Mouse (Mus musculus) liver, postnatal 0 days (tissue): Measurements from ENCODE around the gene Cdc34b. TPM values are rescaled to one million over a fixed set of nuclear protein-coding genes. Genes with fewer than 3 reads are reported as not detected.
A peak's percentile ranks its signal among the peaks of the same experiment; 100 is the strongest.

Experiments
- ATAC-seq: fragments of 200-750 bp; cut with Nextera tagmentation; 2 replicates; pipeline ENCODE4 v1.8.0; 2017; ENCODE audit warnings: mild to moderate bottlenecking, moderate library complexity
- DNase-seq: peaks from one replicate; pipeline ENCODE4 v3.0.0-alpha.2; 2016
- H3K27ac ChIP-seq: fragments of 300-500 bp; sonication (generic); 2 replicates; pipeline ENCODE4 v1.5.1; 2014; ENCODE audit warnings: antibody characterized with exemption, moderate library complexity, mild to moderate bottlenecking, low read depth
- H3K27me3 ChIP-seq: fragments of 300-500 bp; sonication (generic); 2 replicates; pipeline ENCODE4 v1.6.1; 2014; ENCODE audit warnings: low read length, control low read depth, mixed read lengths; ENCODE audit not compliant: insufficient read depth
- H3K36me3 ChIP-seq: fragments of 300-500 bp; sonication (generic); replicated peaks from 2 replicates; pipeline ENCODE4 v1.6.1; 2014; ENCODE audit warnings: mild to moderate bottlenecking, control low read depth, low read length, moderate library complexity, mixed read lengths; ENCODE audit not compliant: insufficient read depth
- H3K4me1 ChIP-seq: fragments of 300-500 bp; sonication (generic); 2 replicates; pipeline ENCODE4 v1.6.1; 2014; ENCODE audit warnings: antibody characterized with exemption, mild to moderate bottlenecking, control low read depth; ENCODE audit not compliant: insufficient read depth
- H3K4me2 ChIP-seq: fragments of 300-500 bp; sonication (generic); 2 replicates; pipeline ENCODE4 v1.6.1; 2014; ENCODE audit warnings: low read depth, mild to moderate bottlenecking, low read length, moderate library complexity, mixed read lengths
- H3K4me3 ChIP-seq: fragments of 300-500 bp; sonication (generic); 2 replicates; pipeline ENCODE4 v1.5.1; 2014; ENCODE audit warnings: low read depth, low read length
- H3K9ac ChIP-seq: fragments of 300-500 bp; sonication (generic); replicated peaks from 2 replicates; pipeline ENCODE4 v1.6.1; 2014; ENCODE audit warnings: mild to moderate bottlenecking, moderate library complexity
- H3K9me3 ChIP-seq: fragments of 300-500 bp; sonication (generic); 2 replicates; pipeline ENCODE4 v1.6.1; 2016; ENCODE audit warnings: mild to moderate bottlenecking, control low read depth, low read length, mixed read lengths
- CTCF ChIP-seq: sonication (generic); IDR thresholded peaks from 2 replicates; pipeline ENCODE4 v1.5.1; 2016; ENCODE audit warnings: antibody characterized with exemption, low read depth
- EP300 ChIP-seq: IDR thresholded peaks from 2 replicates; pipeline ENCODE4 v1.6.1; 2016; ENCODE audit warnings: antibody characterized with exemption, low read depth, mild to moderate bottlenecking
- WGBS: fragments of 180-500 bp; shearing (Covaris S2); extraction: QIAGEN DNeasy Blood & Tissue Kit; methylation state at CpG from one replicate; pipeline ENCODE4 v1.1.7; 2014; ENCODE audit not compliant: insufficient replicate concordance; 5-methylcytosine and 5-hydroxymethylcytosine counted together
- polyA plus RNA-seq: library from polyadenylated mRNA; unstranded; fragments of >200 nt; fragmentation: Nextera tagmentation; extraction: Ambion mirVana; gene quantifications from 2 replicates; pipeline ENCODE4 v1.2.1, GENCODE M21; 2015

The Cdc34b gene
- polyA plus RNA-seq, 1 experiment from 2014 or later = not detected

- H3K36me3 ChIP-seq = no peaks in the 10 kb centered on the region
- H3K4me2 ChIP-seq = 0 out of 2 replicates have a peak overlapping the region, but pooled peaks have one; percentile 1
- 63% methylated on average over 27 of the region's 27 CpGs for WGBS
- no peaks in the 10 kb centered on the region for H3K27me3 ChIP-seq
- H3K9me3 ChIP-seq = no peaks in the 10 kb centered on the region
- H3K27ac ChIP-seq = no peak overlapping the region
- H3K9ac ChIP-seq = no peak overlapping the region
- no peaks in the 10 kb centered on the region for H3K4me1 ChIP-seq
- no peak for ATAC-seq
- TF ChIP-seq EP300 (no peak), CTCF (no peak)
- DNase-seq = no peak
- no peak overlapping the region for H3K4me3 ChIP-seq
These were observed 40.0 kb upstream of the Cdc34b start for GRCm38 (mm10) chr11:94701401-94702215.

DNA sequence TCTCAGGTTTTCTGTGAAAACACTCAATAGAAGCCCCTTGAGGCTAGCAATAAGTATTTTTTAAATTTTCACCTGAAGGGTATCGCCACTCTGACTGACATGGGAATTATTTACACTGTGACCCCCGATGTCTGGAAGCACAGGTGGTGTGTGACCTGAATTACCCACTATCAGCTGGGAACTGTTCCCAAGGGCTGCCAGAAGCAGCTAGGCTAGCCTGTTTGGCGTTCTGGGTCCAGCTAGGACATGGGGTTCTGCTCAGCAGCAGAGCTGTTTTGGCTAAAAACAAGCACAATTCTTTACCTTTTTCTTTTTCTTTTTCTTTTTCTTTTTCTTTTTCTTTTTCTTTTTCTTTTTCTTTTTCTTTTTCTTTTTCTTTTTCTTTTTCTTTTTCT is 39.4 kb upstream of the Cdc34b start:
- no peaks in the 10 kb centered on the region for H3K9me3 ChIP-seq
- H3K4me1 ChIP-seq = no peaks in the 10 kb centered on the region
- no peak overlapping the region for H3K4me3 ChIP-seq
- DNase-seq (no peak), ATAC-seq (no peak)
- H3K9ac ChIP-seq = no peak overlapping the region
- H3K36me3 ChIP-seq = no peaks in the 10 kb centered on the region
- TF ChIP-seq EP300 (no peak), CTCF (no peak)
- no peaks in the 10 kb centered on the region for H3K27me3 ChIP-seq
- H3K27ac ChIP-seq = no peak overlapping the region
- 0 out of 2 replicates have a peak overlapping the region, but pooled peaks have one; percentile 1 for H3K4me2 ChIP-seq
- 48% methylated on average over 3 of the region's 3 CpGs for WGBS

- no peak overlapping the region for H3K27ac ChIP-seq
- ATAC-seq (no peak), DNase-seq (no peak)
- H3K4me1 ChIP-seq = no peaks in the 10 kb centered on the region
- no peak for TF ChIP-seq EP300
- 0 out of 2 replicates have a peak, but pooled peaks have one; percentile 16 for TF ChIP-seq CTCF
- WGBS = 38% methylated on average over 7 of the region's 7 CpGs
- H3K4me2 ChIP-seq = no peak overlapping the region
- no peak overlapping the region for H3K4me3 ChIP-seq
- no peaks in the 10 kb centered on the region for H3K36me3 ChIP-seq
- H3K9me3 ChIP-seq = no peaks in the 10 kb centered on the region
- no peaks in the 10 kb centered on the region for H3K27me3 ChIP-seq
- H3K9ac ChIP-seq = no peak overlapping the region
These were observed 37.6 kb upstream of the Cdc34b start for GRCm38 (mm10) chr11:94704020-94704419.

DNA sequence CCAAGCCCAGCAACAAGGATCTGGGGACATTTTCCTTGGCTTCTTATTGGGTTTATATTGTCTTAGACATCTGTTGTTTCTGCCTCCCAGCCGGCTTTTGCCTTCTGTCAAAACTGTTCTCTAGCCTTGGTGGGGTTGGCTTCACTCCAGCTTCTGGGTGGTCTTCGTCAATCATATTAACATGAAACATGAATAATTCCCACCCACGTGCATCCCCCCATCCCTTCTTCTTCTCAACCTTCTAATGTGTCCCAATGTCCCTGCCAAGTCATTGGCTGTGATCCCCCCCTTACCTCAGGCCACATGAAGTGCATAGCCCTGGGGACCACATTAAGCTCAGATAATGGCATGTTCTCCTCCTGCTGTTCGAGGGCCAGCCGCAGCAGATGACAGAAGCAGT is 37.1 kb upstream of the Cdc34b start, which contains the start of gene Gm11541:
Gm11541 (minus strand) TSS at position 28 of the 400 bp plus-strand sequence.
- no peak within 1 kb of the TSS for H3K27ac ChIP-seq
- no peak for ATAC-seq
- no peak within 1 kb of the TSS for H3K9ac ChIP-seq
- no peak within 1 kb of the TSS for H3K4me3 ChIP-seq
- H3K36me3 ChIP-seq = no peaks in the 10 kb centered on the region
- no peaks in the 10 kb centered on the region for H3K9me3 ChIP-seq
- no peak within 1 kb of the TSS for H3K4me2 ChIP-seq
- 62% methylated on average over 5 of the region's 5 CpGs for WGBS
- no peaks in the 10 kb centered on the region for H3K27me3 ChIP-seq
- H3K4me1 ChIP-seq = no peaks in the 10 kb centered on the region
- no peak for DNase-seq
- TF ChIP-seq CTCF = no peak
- no peak for TF ChIP-seq EP300

DNA sequence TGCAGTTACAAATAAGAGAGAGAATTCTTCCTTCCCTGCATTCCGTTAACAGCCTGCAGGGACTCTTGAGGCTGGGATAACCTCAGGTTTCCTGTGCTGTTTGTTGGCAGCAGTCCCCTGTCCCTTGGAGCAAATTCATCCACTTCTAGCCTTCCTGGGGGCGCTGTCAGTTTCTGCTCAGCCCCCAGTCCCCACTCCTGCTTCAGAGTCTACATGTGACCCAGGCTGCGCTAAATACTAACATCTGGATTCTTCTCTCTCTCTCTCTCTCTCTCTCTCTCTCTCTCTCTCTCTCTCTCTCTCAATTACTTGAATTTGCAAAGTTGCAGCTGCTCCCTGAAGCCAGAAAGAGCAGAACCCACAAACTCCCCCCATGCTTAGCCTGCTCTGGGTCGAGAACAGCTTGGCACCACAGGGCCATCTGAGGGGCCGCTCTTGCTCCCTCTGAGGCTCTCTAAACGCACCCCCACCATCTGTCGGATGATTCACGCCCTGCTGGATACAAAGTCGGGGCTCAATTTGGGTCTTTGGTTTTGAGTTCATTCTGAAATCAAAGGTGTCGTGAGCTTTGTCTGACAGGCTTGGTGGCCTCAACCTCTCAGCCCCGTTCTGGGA is 28.2 kb upstream of the Cdc34b start:
- Histone ChIP-seq H3K4me2 (no peak overlapping the region), H3K36me3 (no peaks in the 10 kb centered on the region), H3K9me3 (no peaks in the 10 kb centered on the region), H3K4me3 (no peak overlapping the region), H3K9ac (no peak overlapping the region), H3K27ac (no peak overlapping the region), H3K27me3 (0 out of 2 replicates have a peak, but pooled peaks cover 2% of the 10 kb centered on the region), H3K4me1 (peaks cover 3% of the 10 kb centered on the region; the same call in 1 of the 2 replicates)
- DNase-seq = no peak
- no peak for TF ChIP-seq EP300
- TF ChIP-seq CTCF = no peak
- ATAC-seq = no peak
- 42% methylated on average over 11 of the region's 11 CpGs for WGBS

DNA sequence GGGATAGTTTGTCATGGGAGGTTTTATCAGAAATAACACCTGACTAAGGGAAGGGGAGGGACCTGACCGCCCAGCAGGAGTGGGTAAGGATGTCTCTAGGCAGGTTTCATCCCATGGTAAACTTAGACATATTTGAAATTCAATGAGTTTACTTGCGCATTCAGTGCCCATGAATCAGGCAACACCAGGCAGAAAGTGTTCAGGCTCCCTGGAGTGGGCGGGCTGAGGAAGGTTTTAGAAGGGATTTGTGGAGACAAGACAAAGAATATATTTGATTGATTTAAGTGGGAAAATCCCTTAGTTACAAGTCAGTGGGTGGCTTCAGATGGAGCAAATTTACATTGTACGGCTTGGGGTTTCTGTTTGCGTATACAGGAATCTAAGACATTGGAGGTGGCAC is 26.0 kb upstream of the Cdc34b start:
- DNase-seq = no peak
- ATAC-seq = no peak
- Histone ChIP-seq H3K36me3 (no peaks in the 10 kb centered on the region), H3K4me1 (peaks cover 3% of the 10 kb centered on the region; the same call in 1 of the 2 replicates), H3K9me3 (no peaks in the 10 kb centered on the region), H3K9ac (no peak overlapping the region), H3K4me3 (no peak overlapping the region), H3K27ac (no peak overlapping the region), H3K27me3 (0 out of 2 replicates have a peak, but pooled peaks cover 2% of the 10 kb centered on the region), H3K4me2 (no peak overlapping the region)
- TF ChIP-seq CTCF (no peak), EP300 (no peak)
- WGBS = 81% methylated on average over 5 of the region's 5 CpGs
